Mouse (Mus musculus) MEL-GATA-1-ER (cell line): ENCODE measurements around the gene Lztr1.

Experiments used
- DNase-seq: peaks from one replicate; pipeline ENCODE4 v3.0.0-alpha.2; 2012; ENCODE audit warnings: low read depth; ENCODE audit errors: extremely low read depth

Gene Lztr1

GRCm38 (mm10) chr16:17508546-17509239, at the start of gene Lztr1:
TSS of gene Lztr1 (plus strand) at chr16:17508688.
- peak; percentile 79 for DNase-seq

GRCm38 (mm10) chr16:17460254-17460653, 48.2 kb upstream of the Lztr1 start:
- DNase-seq = no peak

- DNase-seq = no peak
These were observed 46.9 kb upstream of the Lztr1 start for GRCm38 (mm10) chr16:17461596-17461995.

DNA sequence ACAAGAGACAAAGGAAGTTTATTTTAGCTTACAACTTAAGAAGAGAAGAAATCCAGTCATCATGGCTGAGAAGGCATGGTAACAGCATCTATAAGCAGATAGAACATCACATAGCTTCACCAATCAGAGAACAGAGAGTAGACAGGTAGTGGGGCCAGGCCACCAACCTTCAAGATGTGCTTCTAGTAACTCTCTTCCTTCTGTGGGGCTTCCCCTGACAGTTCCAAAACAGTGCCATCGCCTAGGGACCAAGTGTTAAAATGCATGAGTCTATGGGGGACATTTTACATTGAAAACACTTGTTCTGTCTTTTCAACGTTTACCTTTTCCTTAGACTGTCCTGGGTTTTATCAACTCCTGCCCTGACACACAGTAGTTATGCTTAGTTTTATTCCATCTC, 45.3 kb upstream of the Lztr1 start:
- DNase-seq = no peak

- DNase-seq = no peak
These were observed 41.4 kb upstream of the Lztr1 start for GRCm38 (mm10) chr16:17466875-17467663.

DNA sequence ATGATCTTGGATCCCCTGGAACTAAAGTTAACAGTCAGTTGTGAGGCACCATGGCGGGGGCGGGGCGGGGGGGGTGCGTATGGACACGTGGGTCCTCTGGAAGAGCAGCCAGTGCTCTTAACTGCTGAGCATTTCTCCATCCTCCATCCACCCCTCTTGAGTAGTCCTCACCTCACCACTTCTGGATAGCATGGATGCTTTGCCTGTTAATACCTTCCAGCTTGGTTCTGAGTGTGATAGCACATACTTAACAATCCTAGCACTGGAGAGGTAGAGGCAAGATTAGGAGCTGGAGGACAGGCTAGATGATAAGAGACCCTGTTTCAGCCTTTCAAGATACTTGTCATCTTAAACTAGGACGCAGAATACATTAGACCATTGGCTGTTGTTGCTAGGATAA, 36.0 kb upstream of the Lztr1 start:
- DNase-seq = no peak

GRCm38 (mm10) chr16:17474091-17474490, 34.4 kb upstream of the Lztr1 start:
- DNase-seq = no peak

- no peak for DNase-seq
These were observed 33.7 kb upstream of the Lztr1 start for GRCm38 (mm10) chr16:17474761-17475160.

DNA sequence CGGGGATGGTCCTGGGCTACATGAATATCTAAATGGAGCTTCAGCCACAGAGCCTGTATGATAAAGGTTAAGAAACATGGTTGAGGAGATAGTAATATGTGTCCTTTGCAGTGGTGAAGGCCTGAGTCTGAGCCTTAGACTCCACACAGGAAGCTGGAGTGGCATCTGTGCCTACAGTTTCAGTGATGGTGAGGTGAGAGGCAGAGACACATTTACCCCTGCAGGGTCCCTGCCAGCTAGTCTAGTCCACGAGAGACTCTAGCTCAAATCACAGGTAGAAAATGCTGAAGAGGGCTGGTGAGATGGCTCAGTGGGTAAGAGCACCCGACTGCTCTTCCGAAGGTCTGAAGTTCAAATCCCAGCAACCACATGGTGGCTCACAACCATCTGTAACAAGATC, 33.2 kb upstream of the Lztr1 start:
- DNase-seq = no peak

- no peak for DNase-seq
These were observed 30.1 kb upstream of the Lztr1 start for GRCm38 (mm10) chr16:17478331-17478943.

DNA sequence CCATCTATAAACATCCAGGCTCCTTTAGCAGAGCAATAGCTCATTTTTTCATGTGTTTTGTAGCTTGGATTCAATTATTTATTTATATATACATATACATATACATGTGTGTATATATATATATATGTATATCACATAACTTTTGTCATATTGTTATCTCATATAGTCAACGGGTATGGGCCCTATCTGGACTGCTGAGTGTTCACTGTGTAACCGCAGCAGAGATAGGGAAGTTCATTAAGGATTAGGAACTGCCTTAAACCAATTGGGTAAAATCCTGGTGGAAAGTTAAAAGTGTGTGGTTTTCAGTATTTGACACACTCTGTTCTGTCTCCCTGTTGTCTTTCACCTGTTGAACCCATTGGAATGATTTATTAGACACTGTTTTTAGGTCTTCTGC, 27.0 kb upstream of the Lztr1 start:
- no peak for DNase-seq

- no peak for DNase-seq
These were observed 22.0 kb upstream of the Lztr1 start for GRCm38 (mm10) chr16:17486505-17486904.

- DNase-seq = no peak
These were observed 19.7 kb upstream of the Lztr1 start for GRCm38 (mm10) chr16:17488478-17489468.

DNA sequence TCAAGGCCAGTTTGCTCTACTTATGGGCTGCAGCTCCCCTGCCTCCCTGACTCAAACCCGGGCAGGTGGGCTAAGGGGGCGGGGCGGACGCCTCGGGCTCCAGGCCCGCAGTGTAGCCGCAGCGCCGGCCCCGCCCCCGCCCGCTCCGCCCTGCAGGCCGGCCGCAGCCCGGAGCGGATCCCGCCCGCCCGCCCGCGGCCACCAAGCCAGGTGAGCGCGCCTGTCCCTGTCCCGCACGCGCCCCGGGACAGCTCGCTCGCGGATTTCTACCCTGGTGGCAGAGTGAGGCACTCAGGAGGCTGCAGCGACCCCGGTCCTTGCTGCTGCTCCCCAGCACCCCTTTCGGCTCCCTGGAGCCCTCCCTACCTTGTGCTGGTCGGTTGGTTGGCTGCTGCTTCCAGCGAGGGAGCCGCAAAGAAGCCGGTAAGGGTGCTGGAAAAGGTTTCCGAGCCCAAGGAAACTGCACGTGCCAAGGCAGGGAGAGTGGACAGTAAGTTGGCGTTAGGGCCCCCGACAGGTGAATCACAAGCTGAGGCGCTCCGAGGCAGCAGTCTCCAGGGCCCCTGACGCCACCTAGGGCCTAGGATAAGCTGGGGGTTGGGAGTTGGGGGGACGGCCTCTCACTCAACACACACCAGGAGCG, 18.9 kb upstream of the Lztr1 start, which contains the start of gene Aifm3:
Gene Aifm3 (plus strand): TSS at position 143 of the 643 bp plus-strand sequence.
- no peak for DNase-seq

- DNase-seq = no peak
These were observed 17.3 kb upstream of the Lztr1 start for GRCm38 (mm10) chr16:17491154-17491553.

GRCm38 (mm10) chr16:17491896-17492561, 16.5 kb upstream of the Lztr1 start:
- no peak for DNase-seq

- DNase-seq = no peak
These were observed 11.8 kb upstream of the Lztr1 start for GRCm38 (mm10) chr16:17496499-17497305.

DNA sequence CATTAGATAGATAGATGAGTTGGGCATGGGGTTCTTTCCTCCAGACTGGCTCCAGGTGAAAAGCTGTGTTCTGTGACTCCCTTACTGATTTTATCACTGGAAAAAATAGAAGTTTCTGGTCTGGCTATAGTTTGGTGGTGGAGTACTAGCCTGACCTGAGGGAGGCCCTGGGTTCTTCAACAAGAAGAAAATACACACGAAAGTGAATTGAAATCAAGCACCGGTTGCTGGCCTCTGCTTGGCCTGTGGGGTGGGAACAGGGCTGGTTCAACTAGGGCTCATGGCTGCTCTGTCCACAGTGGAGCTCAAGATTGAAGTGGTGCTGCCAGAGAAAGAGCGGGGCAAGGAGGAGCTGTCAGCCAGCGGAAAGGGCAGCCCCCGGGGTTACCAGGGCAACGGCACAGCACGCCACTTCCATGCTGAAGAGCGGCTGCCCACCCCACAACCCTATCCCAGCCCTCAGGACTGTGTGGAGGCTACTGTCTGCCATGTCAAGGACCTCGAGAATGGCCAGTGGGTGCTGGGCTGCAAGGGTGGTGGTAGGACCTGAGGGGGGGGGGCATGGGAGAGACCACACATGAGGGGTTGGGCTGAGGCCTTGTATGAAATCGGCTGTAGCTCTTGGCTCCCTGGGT, 9.1 kb upstream of the Lztr1 start:
- no peak for DNase-seq

DNA sequence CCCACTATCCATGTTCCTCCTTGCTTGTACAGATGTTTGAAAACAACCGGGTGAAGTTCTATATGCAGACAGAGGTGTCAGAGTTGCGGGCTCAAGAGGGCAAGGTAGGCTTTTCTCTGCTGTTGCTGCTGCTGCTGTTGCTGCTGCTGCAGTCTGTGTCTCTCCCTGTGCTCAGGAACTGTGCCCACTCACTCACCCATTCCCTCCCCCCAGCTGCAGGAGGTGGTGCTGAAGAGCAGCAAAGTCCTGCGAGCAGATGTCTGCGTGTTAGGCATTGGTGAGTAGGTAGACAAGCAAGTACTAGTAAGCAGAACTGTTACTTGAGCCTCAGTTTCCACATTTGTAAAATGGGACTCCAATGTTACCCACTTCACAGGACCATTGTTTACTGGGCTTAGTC, 5.8 kb upstream of the Lztr1 start:
- DNase-seq = no peak
